Mouse (Mus musculus) heart, postnatal 0 days (tissue): ENCODE results near the gene Eea1.

Source experiments
- CTCF ChIP-seq: IDR thresholded peaks from 2 replicates; pipeline ENCODE4 v1.5.1; 2016; ENCODE audit warnings: antibody characterized with exemption, control low read depth, low read depth
- EP300 ChIP-seq: IDR thresholded peaks from 2 replicates; pipeline ENCODE4 v1.6.1; 2016; ENCODE audit warnings: antibody characterized with exemption, low read depth

DNA sequence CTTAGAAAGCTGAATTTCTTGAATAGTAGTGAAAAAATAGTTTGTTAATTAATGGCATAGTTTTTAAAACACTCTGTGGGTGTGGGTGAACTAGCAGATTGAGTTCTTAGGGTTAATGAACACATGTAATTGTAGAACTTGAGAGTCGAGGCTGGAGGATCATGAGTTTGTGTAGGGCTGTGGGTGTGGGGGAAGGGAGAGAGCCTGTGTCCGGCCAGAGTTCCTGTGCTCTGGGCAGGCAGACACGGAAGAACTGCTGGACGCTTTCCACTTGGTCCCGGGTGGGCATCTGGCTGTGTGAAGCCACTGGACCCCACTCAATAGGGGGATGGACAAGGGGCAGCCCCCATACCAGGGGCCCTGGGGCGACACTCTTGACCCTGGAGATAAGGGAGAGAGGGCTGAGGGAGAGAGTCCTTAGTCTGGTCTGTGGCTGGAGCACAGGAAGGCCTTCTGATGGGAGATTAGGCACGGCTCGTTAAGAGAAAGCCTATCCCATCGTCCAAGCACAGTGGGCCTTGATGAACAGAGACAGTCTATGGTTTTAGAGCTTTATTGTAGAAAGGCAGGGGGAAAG lies 107.6 kb downstream of the Eea1 start:
- TF ChIP-seq CTCF: no peak
- TF ChIP-seq EP300: no peak
